Mouse (Mus musculus): Measurements from ENCODE around the gene 4933411K16Rik. TPM values are rescaled to one million over a fixed set of nuclear protein-coding genes. Genes with fewer than 3 reads are reported as not detected.
"Not testable (repeated sequence)": the region's sequence is repeated elsewhere in the genome, so short reads cannot be mapped to it uniquely, and the experiment has no call there.

4933411K16Rik gene
- total RNA-seq, 2 experiments from 2014 or later, result 1.1 to 1.5 TPM

DNA sequence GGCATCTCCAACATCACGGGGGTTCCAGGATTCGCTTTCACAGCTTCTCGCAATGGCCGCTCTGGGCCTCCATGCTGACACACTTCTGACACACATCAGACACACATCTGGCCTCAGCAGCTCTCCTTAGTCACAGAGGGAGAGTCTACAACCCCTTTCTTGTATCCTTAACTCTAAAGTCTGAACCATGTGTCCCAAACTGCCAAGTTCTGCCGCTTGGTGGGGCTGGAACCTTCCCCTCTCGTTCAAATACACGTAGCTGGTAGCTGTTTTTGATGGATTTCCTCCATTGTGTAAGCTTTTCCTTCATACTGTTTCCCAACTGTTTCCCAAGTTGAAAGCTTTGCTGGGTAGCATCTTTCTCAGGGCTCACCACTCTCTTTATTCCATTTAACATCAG, 19.2 kb downstream of the 4933411K16Rik start:
- intact Hi-C loops (cut with DNase I), result no loop called here
- DNase-seq (ENCODE audit: extremely low spot score in 1 of 2, low spot score in 2 of 2), result no peak

- no peak for DNase-seq (ENCODE audit: extremely low spot score in 1 of 2, low spot score in 2 of 2)
- intact Hi-C loops (cut with DNase I), result no loop called here
Measured at GRCm38 (mm10) chr19:42071886-42072608, 20.0 kb downstream of the 4933411K16Rik start.

GRCm38 (mm10) chr19:42072802-42073201, 20.8 kb downstream of the 4933411K16Rik start:
- intact Hi-C loops (cut with DNase I), result no loop called here

GRCm38 (mm10) chr19:42075051-42075450, 23.0 kb downstream of the 4933411K16Rik start:
- no peak for DNase-seq (ENCODE audit: extremely low spot score in 1 of 2, low spot score in 2 of 2)
- intact Hi-C loops (cut with DNase I), result no loop called here

More at GRCm38 (mm10) chr19:42072802-42073201, 20.8 kb downstream of the 4933411K16Rik start:
- DNase-seq (ENCODE audit: extremely low spot score in 1 of 2, low spot score in 2 of 2), result no peak

GRCm38 (mm10) chr19:42075992-42076391, 23.9 kb downstream of the 4933411K16Rik start:
- DNase-seq (ENCODE audit: extremely low spot score in 1 of 2, low spot score in 2 of 2), result no peak
- intact Hi-C loops (cut with DNase I), result no loop called here

DNA sequence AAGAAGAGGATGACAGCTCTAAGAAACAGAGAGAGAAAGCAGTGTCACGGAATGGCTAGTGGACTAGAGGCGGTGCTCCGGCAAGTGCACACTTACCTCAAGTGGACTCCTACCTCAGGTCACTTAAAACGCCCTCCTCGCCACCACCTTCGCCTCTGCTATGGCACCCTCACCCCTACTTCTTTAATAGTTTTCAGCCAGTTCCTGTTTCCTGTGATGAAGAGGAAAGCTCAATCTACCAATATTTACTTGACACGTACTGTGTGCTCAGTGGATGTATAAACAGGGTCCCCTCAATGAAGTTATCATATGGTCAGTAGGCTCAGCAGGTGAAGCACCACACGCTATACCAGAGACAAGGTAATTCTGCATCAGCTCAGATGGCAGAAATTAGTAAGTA, 26.5 kb downstream of the 4933411K16Rik start:
- DNase-seq (ENCODE audit: extremely low spot score in 1 of 2, low spot score in 2 of 2), result no peak
- intact Hi-C loops (cut with DNase I), result no loop called here

GRCm38 (mm10) chr19:42079006-42079405, 27.0 kb downstream of the 4933411K16Rik start:
- DNase-seq (ENCODE audit: extremely low spot score in 1 of 2, low spot score in 2 of 2), result no peak
- intact Hi-C loops (cut with DNase I), result no loop called here

DNA sequence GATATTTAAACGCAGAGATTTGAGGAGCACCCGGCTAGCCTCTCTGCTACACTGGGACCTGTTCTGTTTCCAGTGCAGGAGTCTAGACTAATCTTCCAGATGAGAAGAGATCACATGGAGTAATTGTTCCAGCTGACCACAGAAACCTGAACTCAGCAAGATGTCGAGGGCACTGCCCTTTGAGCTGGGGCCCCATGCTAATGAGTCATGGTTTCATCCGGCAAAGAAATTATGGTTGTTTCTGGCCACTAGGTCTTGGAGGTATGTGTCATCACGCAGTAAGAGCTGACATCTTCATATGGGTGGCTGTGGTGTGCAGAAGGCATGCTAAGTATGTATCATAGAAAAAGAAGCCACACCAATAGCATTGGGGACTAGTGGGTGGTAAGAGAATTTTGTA, 27.9 kb downstream of the 4933411K16Rik start:
- intact Hi-C loops (cut with DNase I), result no loop called here
- DNase-seq (ENCODE audit: extremely low spot score in 1 of 2, low spot score in 2 of 2), result no peak

DNA sequence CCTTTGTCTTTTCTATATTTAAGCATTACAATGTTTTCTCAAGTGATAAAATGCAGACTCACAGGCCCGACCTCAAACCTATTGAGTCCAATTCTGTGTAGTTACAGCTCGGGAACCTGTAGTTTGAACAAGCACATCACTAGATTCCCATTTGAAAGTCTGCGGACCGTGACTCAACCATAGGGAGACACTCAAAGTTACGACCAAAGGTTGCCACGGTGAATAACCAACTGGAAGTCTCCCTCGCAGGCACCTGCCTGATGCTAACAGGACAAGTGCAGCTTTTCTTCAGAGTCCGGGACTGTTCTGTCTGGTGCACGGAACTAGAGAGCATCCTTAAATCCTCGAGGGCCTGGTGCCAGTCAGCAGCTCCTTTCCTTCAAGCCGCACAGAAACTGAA, 28.4 kb downstream of the 4933411K16Rik start:
- intact Hi-C loops (cut with DNase I), result no loop called here
- DNase-seq (ENCODE audit: extremely low spot score in 1 of 2, low spot score in 2 of 2), result no peak

DNA sequence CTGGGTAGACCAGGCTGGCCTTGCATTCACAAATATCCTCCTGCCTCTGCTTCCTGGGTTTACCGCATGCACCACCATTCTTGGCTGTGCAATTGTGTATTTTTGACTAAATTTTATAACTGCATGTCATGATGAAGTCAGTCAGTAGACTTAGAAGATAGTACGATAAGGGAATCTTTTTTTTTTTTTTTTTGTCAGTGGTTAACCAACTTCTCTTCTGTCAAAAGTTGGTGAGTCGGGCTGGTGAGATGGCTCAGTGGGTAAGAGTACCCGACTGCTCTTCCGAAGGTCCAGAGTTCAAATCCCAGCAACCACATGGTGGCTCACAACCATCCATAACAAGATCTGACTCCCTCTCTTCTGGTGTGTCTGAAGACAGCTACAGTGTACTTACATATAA, 29.6 kb downstream of the 4933411K16Rik start:
- DNase-seq (ENCODE audit: extremely low spot score in 1 of 2, low spot score in 2 of 2); intact Hi-C loops (cut with DNase I): not testable (repeated sequence)

DNA sequence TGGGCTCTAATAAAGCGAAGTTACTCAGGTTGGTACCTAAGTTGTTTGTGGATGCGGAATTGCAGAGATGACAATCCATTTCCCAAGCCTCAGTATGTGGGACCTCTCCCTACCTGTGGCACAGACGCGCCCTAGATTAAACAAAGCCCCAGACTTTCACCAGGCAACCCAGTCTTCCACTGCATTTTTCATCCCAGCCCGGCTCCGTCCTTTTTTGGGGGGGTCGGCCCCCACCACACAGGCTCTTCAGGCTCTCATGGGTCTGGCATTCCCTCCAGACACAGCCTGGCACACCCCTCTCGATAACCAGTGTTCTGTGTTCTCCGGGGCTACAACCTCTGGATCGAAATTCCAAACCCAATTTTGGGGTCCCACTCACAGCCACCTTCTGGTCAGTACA, 33.6 kb downstream of the 4933411K16Rik start:
- intact Hi-C loops (cut with DNase I), result no loop called here
- DNase-seq (ENCODE audit: extremely low spot score in 1 of 2, low spot score in 2 of 2), result no peak

DNA sequence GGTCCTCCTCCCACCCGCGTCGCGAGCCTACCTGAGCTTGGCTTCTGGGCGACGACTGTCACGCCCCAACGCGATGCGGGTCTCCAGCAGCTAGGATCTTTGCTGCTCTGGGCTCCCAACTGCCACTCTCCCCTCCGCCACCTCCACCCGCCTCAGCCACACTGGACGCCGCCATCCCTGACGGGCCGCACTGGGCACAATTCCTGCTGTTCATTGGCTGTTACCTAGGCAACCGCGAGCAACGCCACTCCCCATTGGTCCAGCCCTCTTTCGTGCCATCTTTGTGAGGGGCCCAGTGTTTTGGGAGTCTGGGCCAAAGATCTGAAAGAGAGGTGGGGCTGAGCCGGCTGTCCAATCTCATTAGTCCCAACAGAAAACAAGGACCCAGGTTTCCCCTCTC, 34.1 kb downstream of the 4933411K16Rik start, which contains the start of gene Morn4:
Morn4 (minus strand) TSS at position 192 of the 400 bp plus-strand sequence.
- intact Hi-C loops (cut with DNase I), result no loop called here

DNA sequence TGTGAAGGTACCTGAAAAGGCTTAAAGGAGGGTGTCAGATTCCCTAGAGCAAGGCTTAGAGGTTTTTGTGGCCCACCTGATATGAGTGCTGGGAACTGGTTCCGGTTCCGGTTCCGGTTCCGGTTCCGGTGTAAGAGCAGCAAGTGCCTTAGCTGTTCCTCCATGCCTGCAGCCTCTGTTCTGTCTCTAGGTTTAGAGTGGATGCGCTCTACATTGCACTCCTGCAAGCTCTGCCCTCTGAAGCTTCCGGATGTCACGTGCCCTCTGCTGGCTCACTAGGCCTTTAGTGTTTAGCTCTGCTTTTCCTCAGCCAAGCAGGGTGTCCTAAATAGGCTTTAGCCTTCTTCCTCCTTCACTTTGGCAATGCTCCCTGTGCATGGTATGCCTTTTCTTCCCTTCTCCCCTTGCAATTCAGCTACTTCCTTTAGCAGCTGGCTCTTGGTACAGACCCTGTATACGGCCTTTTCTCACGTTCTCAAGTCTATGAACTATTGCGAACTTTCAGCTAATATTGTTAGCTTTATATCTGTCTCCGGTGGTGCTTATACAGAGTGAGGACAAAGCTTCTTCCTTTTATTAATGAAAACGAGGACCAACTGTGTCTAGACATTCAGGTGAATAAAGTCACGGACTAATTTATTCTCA, 37.2 kb downstream of the 4933411K16Rik start:
- DNase-seq (ENCODE audit: extremely low spot score in 1 of 2, low spot score in 2 of 2), result peak; percentile 49 to 67

More for the DNA sequence above, 34.1 kb downstream of the 4933411K16Rik start, which contains the start of gene Morn4:
- peak; percentile 94 to 95 for DNase-seq (ENCODE audit: extremely low spot score in 1 of 2, low spot score in 2 of 2)

GRCm38 (mm10) chr19:42089748-42090595, 37.9 kb downstream of the 4933411K16Rik start, which contains the start of gene Pi4k2a:
Gene Pi4k2a (plus strand): TSS chr19:42090470.
- intact Hi-C loops (cut with DNase I), result no loop called here
- DNase-seq (ENCODE audit: extremely low spot score in 1 of 2, low spot score in 2 of 2), result peak; percentile 100

More for the DNA sequence above, 37.2 kb downstream of the 4933411K16Rik start:
- intact Hi-C loops (cut with DNase I), result no loop called here

DNA sequence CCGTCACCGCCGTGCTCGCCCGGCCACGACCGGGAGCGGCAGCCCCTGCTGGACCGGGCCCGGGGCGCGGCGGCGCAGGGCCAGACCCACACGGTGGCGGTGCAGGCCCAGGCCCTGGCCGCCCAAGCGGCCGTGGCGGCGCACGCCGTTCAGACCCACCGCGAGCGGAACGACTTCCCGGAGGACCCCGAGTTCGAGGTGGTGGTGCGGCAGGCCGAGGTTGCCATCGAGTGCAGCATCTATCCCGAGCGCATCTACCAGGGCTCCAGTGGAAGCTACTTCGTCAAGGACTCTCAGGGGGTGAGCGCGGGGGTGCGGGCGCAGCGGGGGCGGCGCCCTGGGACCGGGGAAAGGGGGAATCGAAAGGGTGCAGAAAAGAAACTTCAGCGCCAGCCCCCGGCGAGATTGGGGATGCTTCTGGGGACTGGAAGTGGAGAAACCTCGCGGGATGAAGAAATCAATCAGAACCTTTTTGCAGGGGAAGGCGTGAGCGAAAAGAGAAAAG, 38.6 kb downstream of the 4933411K16Rik start:
- intact Hi-C loops (cut with DNase I), result no loop called here
- peak in 1 of 2 experiments; percentile 64 for DNase-seq (ENCODE audit: extremely low spot score in 1 of 2, low spot score in 2 of 2)

- DNase-seq (ENCODE audit: extremely low spot score in 1 of 2, low spot score in 2 of 2), result no peak
- intact Hi-C loops (cut with DNase I), result no loop called here
Measured at GRCm38 (mm10) chr19:42099406-42099805, 47.4 kb downstream of the 4933411K16Rik start.
